Mouse (Mus musculus): ENCODE results near the gene Enthd1.

DNA sequence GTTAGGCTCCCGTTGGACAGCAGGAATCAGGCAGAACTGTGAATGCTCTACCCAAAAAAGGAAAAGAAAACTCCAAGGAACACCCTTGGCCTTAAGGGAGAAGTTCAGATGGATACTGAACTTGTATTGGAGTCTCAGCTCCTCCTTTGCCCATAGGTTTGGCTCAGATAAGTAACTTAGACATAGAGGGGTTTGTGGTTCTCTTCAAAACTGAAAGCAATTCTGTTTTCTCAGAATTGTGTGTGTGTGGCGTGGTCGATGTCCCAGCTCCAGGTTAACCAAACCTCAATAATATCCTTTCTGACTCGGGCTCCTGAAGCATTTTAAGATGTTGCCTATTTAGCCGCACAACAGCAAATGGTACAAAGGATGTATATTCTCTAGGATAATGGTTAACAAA is 25.7 kb upstream of the Enthd1 start:
- TF ChIP-seq POLR2A (IDR thresholded peaks at IDR 0.05; ENCODE audit: control insufficient read depth, low read depth, low read length) (no peak), CTCF (IDR thresholded peaks at IDR 0.05; ENCODE audit: control insufficient read depth, insufficient read depth, insufficient replicate concordance, low read depth, low read length) (no peak)

Measured in testis, adult 2 months (tissue).